In genomic region chr6:6289806-6290205, GRCm38 (mm10) we compare ENCODE assay signal across 8 mouse cellular contexts.
DNase-seq lines count a peak whose midpoint lies in the region; TF ChIP-seq lines count a peak whose summit lies in the region.

No protein-coding gene starts in this region.

- H3K4me3 ChIP-seq in gastrocnemius, adult 2 months = no peak overlapping the region
- no peak overlapping the region for H3K4me3 ChIP-seq in E14TG2a.4 (replicated peaks; ENCODE audit: low read length)
- peak overlapping the region; percentile 23; the same call in 1 of the 2 replicates for H3K4me3 ChIP-seq in testis, adult 2 months (ENCODE audit: control insufficient read depth, low read depth, low read length)

- no peaks in the 10 kb centered on the region for H3K4me1 ChIP-seq in E14TG2a.4 (replicated peaks; ENCODE audit: low read depth, low read length)
- peaks cover 3% of the 10 kb centered on the region for H3K4me1 ChIP-seq in testis, adult 2 months (ENCODE audit: control insufficient read depth, insufficient read depth, low read length)

- H3K9me3 ChIP-seq in E14TG2a.4 (ENCODE audit: low read length) = no peaks in the 10 kb centered on the region

- H3K36me3 ChIP-seq in E14TG2a.4 (ENCODE audit: insufficient read depth, low read length) = no peaks in the 10 kb centered on the region
- H3K36me3 ChIP-seq in testis, adult 2 months (ENCODE audit: control insufficient read depth, insufficient read depth, low read length) = no peaks in the 10 kb centered on the region; the same call in 1 of the 2 replicates

- DNase-seq in gastrocnemius, adult 2 months = peak; percentile 20
- no peak for DNase-seq in gastrocnemius, postnatal 25 days
- peak; percentile 50 for DNase-seq in c-Kit-positive CD71-negative TER-119-negative erythroid progenitor cells, embryonic 14.5 days (ENCODE audit: low read depth)
- peak; percentile 80 for DNase-seq in forelimb bud, embryonic 11.5 days (ENCODE audit: low read depth, low spot score)
- peak; percentile 17 to 51 for DNase-seq in layer of hippocampus, adult 18-20 months (ENCODE audit: low spot score in 2 of 2)
- DNase-seq in lung, postnatal 14 days = peak; percentile 57

- intact Hi-C loops in gastrocnemius, adult 2 months (cut with DNase I) = no loop called here

- H3K27me3 ChIP-seq in E14TG2a.4 (ENCODE audit: insufficient read depth, low read length) = peaks cover 9% of the 10 kb centered on the region
- no peaks in the 10 kb centered on the region for H3K27me3 ChIP-seq in testis, adult 2 months (ENCODE audit: control insufficient read depth, insufficient read depth, low read length)

- TF ChIP-seq CTCF in gastrocnemius, adult 2 months (IDR thresholded peaks at IDR 0.05) = peak; percentile 54
- TF ChIP-seq CTCF in E14TG2a.4 (conservative IDR thresholded peaks at IDR 0.05; ENCODE audit: low read length) = peak; percentile 100
- peak; percentile 83; the same call in 1 of the 2 replicates for TF ChIP-seq CTCF in testis, adult 2 months (IDR thresholded peaks at IDR 0.05; ENCODE audit: control insufficient read depth, insufficient read depth, insufficient replicate concordance, low read depth, low read length)

- no peak overlapping the region for H3K27ac ChIP-seq in gastrocnemius, adult 2 months
- no peak overlapping the region for H3K27ac ChIP-seq in testis, adult 2 months (ENCODE audit: control insufficient read depth, insufficient read depth, low read depth, low read length)

- no peak for TF ChIP-seq POLR2A in testis, adult 2 months (IDR thresholded peaks at IDR 0.05; ENCODE audit: control insufficient read depth, low read depth, low read length)
